Mouse (Mus musculus): ENCODE data around the gene Eif3j1. TPM values are rescaled to one million over a fixed set of nuclear protein-coding genes. Genes with fewer than 3 reads are reported as not detected.
"Not testable (repeated sequence)": the region's sequence is repeated elsewhere in the genome, so short reads cannot be mapped to it uniquely, and the experiment has no call there.

Gene Eif3j1
- 10 to 100 TPM; 18.4 TPM for total RNA-seq (2021)

GRCm38 (mm10) chr2:122027862-122028755 is at the start of gene Eif3j1:
Eif3j1 (plus strand) TSS chr2:122028546.
- peak; percentile 87 for DNase-seq

GRCm38 (mm10) chr2:121995738-121996137 is 32.6 kb upstream of the Eif3j1 start:
- DNase-seq = no peak

GRCm38 (mm10) chr2:122008832-122009231 is 19.5 kb upstream of the Eif3j1 start:
- DNase-seq = no peak

GRCm38 (mm10) chr2:122011441-122011840 is 16.9 kb upstream of the Eif3j1 start:
- DNase-seq = no peak

GRCm38 (mm10) chr2:122018705-122019104 is 9.6 kb upstream of the Eif3j1 start:
- DNase-seq = no peak

- no peak for DNase-seq
These were observed 6.1 kb upstream of the Eif3j1 start for GRCm38 (mm10) chr2:122022284-122022683.

GRCm38 (mm10) chr2:122027091-122027490 is 1.3 kb upstream of the Eif3j1 start:
- DNase-seq = not testable (repeated sequence)

- DNase-seq = no peak
These were observed 682 bp downstream of the Eif3j1 start for GRCm38 (mm10) chr2:122028756-122029700.

GRCm38 (mm10) chr2:122031970-122032369 is 3.6 kb downstream of the Eif3j1 start:
- DNase-seq = no peak

GRCm38 (mm10) chr2:122036064-122036463 is 7.7 kb downstream of the Eif3j1 start:
- no peak for DNase-seq

- no peak for DNase-seq
These were observed 15.6 kb downstream of the Eif3j1 start for GRCm38 (mm10) chr2:122043926-122044325.

GRCm38 (mm10) chr2:122059365-122060115 is 31.2 kb downstream of the Eif3j1 start:
- no peak for DNase-seq

GRCm38 (mm10) chr2:122065200-122065969 is 37.0 kb downstream of the Eif3j1 start:
- DNase-seq = no peak

GRCm38 (mm10) chr2:122066241-122066640 is 37.9 kb downstream of the Eif3j1 start:
- no peak for DNase-seq

- DNase-seq = no peak
These were observed 41.0 kb downstream of the Eif3j1 start for GRCm38 (mm10) chr2:122069144-122069912.

- no peak for DNase-seq
These were observed 41.6 kb downstream of the Eif3j1 start for GRCm38 (mm10) chr2:122069922-122070321.

GRCm38 (mm10) chr2:122081728-122082456 is 53.5 kb downstream of the Eif3j1 start:
- DNase-seq = no peak

GRCm38 (mm10) chr2:122086446-122086845 is 58.1 kb downstream of the Eif3j1 start:
- DNase-seq = no peak

GRCm38 (mm10) chr2:122093844-122094243 is 65.5 kb downstream of the Eif3j1 start:
- no peak for DNase-seq

- DNase-seq = not testable (repeated sequence)
These were observed 69.3 kb downstream of the Eif3j1 start for GRCm38 (mm10) chr2:122097686-122098085.

All from layer of hippocampus, postnatal 36 days (tissue).